Mouse (Mus musculus) activated CD4-positive, CD25-positive, alpha-beta regulatory T cell, adult 4 months (primary cell): ENCODE data around the gene Gm49333. TPM values are rescaled to one million over a fixed set of nuclear protein-coding genes. Genes with fewer than 3 reads are reported as not detected.

Experiments used
- ATAC-seq: one replicate; pipeline ENCODE4 v1.8.0; 2017
- polyA plus RNA-seq, 2 experiments: library from polyadenylated mRNA; unstranded; fragments of 100-300 nt; shearing (Covaris generic); gene quantifications; one replicate each; pipeline ENCODE4 v1.2.1; 2017

Gm49333 gene
- polyA plus RNA-seq, 2 experiments from 2014 or later: not detected

- ATAC-seq: no peak
These were observed 80.2 kb downstream of the Gm49333 start for GRCm38 (mm10) chr16:20691617-20692016.

GRCm38 (mm10) chr16:20692241-20692965, 81.0 kb downstream of the Gm49333 start:
- ATAC-seq: no peak

GRCm38 (mm10) chr16:20693111-20693701, 81.8 kb downstream of the Gm49333 start, which contains the start of gene Fam131a:
Gene Fam131a (plus strand): TSS chr16:20693241.
- peak; percentile 80 for ATAC-seq

GRCm38 (mm10) chr16:20694781-20695180, 83.4 kb downstream of the Gm49333 start:
- no peak for ATAC-seq

Other genes with a start within 250 kb of the Gm49333 start
- gene Abcc5, start 185.2 kb upstream of the Gm49333 start, polyA plus RNA-seq: 10 to 100 TPM; 25.1 to 25.4 TPM
- 10 to 100 TPM; 13.7 to 14.5 TPM for gene Eif2b5, start 112.8 kb upstream of the Gm49333 start, polyA plus RNA-seq
- 10 to 100 TPM; 13.2 to 13.7 TPM for gene Dvl3, start 94.6 kb upstream of the Gm49333 start, polyA plus RNA-seq
- 100 to 1,000 TPM; 467 to 550 TPM for gene Ap2m1, start 76.1 kb upstream of the Gm49333 start, polyA plus RNA-seq
- 10 to 100 TPM; 49.5 to 57.2 TPM for gene Abcf3, start 63.0 kb upstream of the Gm49333 start, polyA plus RNA-seq
- under 1 TPM; 0.11 to 0.42 TPM for gene Vwa5b2, start 22.1 kb upstream of the Gm49333 start, polyA plus RNA-seq
- gene Eef1akmt4, start within 50 bp of the Gm49333 start, polyA plus RNA-seq: 10 to 100 TPM; 19.0 to 25.6 TPM
- 10 to 100 TPM; 28.2 to 31.8 TPM for gene Alg3, start 125 bp downstream of the Gm49333 start, polyA plus RNA-seq
- gene Camk2n2, start 9.7 kb downstream of the Gm49333 start, polyA plus RNA-seq: not detected
- not detected for gene Ece2, start 18.2 kb downstream of the Gm49333 start, polyA plus RNA-seq
- 100 to 1,000 TPM; 152 to 157 TPM for gene Psmd2, start 40.0 kb downstream of the Gm49333 start, polyA plus RNA-seq
- gene Eif4g1, start 56.7 kb downstream of the Gm49333 start, polyA plus RNA-seq: 10 to 100 TPM; 44.6 to 82.1 TPM
- 1 to 10 TPM in 1 of 2 experiments, not detected in 1; 1.2 TPM for gene Fam131a, start 81.6 kb downstream of the Gm49333 start, polyA plus RNA-seq
- 10 to 100 TPM; 72.6 to 80.2 TPM for gene Polr2h, start 106.1 kb downstream of the Gm49333 start, polyA plus RNA-seq
- gene Clcn2, start 106.1 kb downstream of the Gm49333 start, polyA plus RNA-seq: 1 to 10 TPM; 1.3 to 2.0 TPM
- gene Chrd, start 121.5 kb downstream of the Gm49333 start, polyA plus RNA-seq: not detected
- under 1 TPM in 1 of 2 experiments, not detected in 1; 0.26 TPM for gene Thpo, start 122.9 kb downstream of the Gm49333 start, polyA plus RNA-seq